Mouse (Mus musculus) layer of hippocampus, postnatal 10 days (tissue): ENCODE data around the gene G430095P16Rik. TPM values are rescaled to one million over a fixed set of nuclear protein-coding genes. Genes with fewer than 3 reads are reported as not detected.

Source experiments
- DNase-seq, 2 experiments: peaks; one replicate each; pipeline ENCODE4 v3.0.0; 2021; ENCODE audit warnings: low spot score in 2 of 2
- total RNA-seq, 2 experiments: library from RNA; stranded (reverse); gene quantifications; 2 replicates each; pipeline ENCODE4 v1.2.3; 2021

The G430095P16Rik gene
- total RNA-seq, 2 experiments from 2014 or later, result not detected

GRCm38 (mm10) chr8:84740895-84741843 is 18.4 kb downstream of the G430095P16Rik start:
- no peak for DNase-seq

GRCm38 (mm10) chr8:84742171-84743053 is 19.6 kb downstream of the G430095P16Rik start:
- DNase-seq, result no peak

- DNase-seq, result no peak
Measured at GRCm38 (mm10) chr8:84743054-84743415, 20.2 kb downstream of the G430095P16Rik start.

- DNase-seq, result peak in 1 of 2 experiments; percentile 69
Measured at GRCm38 (mm10) chr8:84743517-84744420, 21.0 kb downstream of the G430095P16Rik start.

GRCm38 (mm10) chr8:84745032-84745925 is 22.5 kb downstream of the G430095P16Rik start:
- DNase-seq, result no peak

GRCm38 (mm10) chr8:84749519-84749918 is 26.7 kb downstream of the G430095P16Rik start:
- no peak for DNase-seq

- DNase-seq, result no peak
Measured at GRCm38 (mm10) chr8:84752734-84753582, 30.2 kb downstream of the G430095P16Rik start.

GRCm38 (mm10) chr8:84757501-84757900 is 34.7 kb downstream of the G430095P16Rik start:
- DNase-seq, result no peak

- DNase-seq, result no peak
Measured at GRCm38 (mm10) chr8:84758308-84758707, 35.5 kb downstream of the G430095P16Rik start.

- no peak for DNase-seq
Measured at GRCm38 (mm10) chr8:84759126-84759525, 36.3 kb downstream of the G430095P16Rik start.

GRCm38 (mm10) chr8:84759718-84760117 is 36.9 kb downstream of the G430095P16Rik start:
- no peak for DNase-seq

GRCm38 (mm10) chr8:84760405-84760805 is 37.6 kb downstream of the G430095P16Rik start:
- no peak for DNase-seq

GRCm38 (mm10) chr8:84760901-84761300 is 38.1 kb downstream of the G430095P16Rik start:
- no peak for DNase-seq

GRCm38 (mm10) chr8:84764100-84764499 is 41.3 kb downstream of the G430095P16Rik start:
- no peak for DNase-seq

- peak in 1 of 2 experiments; percentile 76 for DNase-seq
Measured at GRCm38 (mm10) chr8:84764870-84765495, 42.2 kb downstream of the G430095P16Rik start.

GRCm38 (mm10) chr8:84765629-84766028 is 42.8 kb downstream of the G430095P16Rik start:
- no peak for DNase-seq

GRCm38 (mm10) chr8:84766422-84766821 is 43.6 kb downstream of the G430095P16Rik start:
- DNase-seq, result no peak

GRCm38 (mm10) chr8:84767221-84767620 is 44.4 kb downstream of the G430095P16Rik start:
- no peak for DNase-seq
